Mouse (Mus musculus) mammary gland, adult 2 months (tissue): ENCODE data around the gene Gm20792. TPM values are rescaled to one million over a fixed set of nuclear protein-coding genes. Genes with fewer than 3 reads are reported as not detected.

Source experiments
- polyA plus RNA-seq: library from polyadenylated mRNA; depleted of rRNA; stranded (reverse); fragments of >200 nt; gene quantifications from 2 replicates; pipeline ENCODE4 v1.2.3, GENCODE M21; 2012; ENCODE audit warnings: low replicate concordance; rRNA removed

Gm20792 gene
- not detected in 2 replicates for polyA plus RNA-seq

DNA sequence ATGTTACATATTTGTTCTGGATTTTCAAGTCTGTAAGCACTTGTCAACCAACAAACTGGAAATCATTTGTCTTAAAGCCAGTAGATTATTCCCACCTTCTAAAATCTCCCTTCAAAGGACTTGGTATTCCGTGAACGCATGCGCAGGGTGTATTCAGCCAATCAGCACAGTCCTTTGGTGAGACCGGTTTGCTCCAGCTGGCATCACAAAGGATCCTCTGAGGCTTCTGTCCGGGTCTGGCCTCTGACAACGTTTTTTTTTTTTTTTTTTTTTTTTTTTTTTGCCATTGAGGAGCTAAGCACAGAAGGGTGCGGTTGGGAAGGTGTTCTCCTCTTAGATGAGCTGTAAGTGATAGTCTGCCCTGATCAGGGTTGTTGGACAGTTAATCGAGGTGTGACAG is at the start of gene Gm20792:
Gene Gm20792 (plus strand): TSS at position 301 of the 400 bp plus-strand sequence.

